Mouse (Mus musculus): ENCODE data around the gene Zcchc24. TPM values are rescaled to one million over a fixed set of nuclear protein-coding genes. Genes with fewer than 3 reads are reported as not detected.
"Not testable (repeated sequence)": the region's sequence is repeated elsewhere in the genome, so short reads cannot be mapped to it uniquely, and the experiment has no call there.

Zcchc24 gene
- polyA plus RNA-seq (2015; fragmentation: Nextera tagmentation; extraction: Ambion mirVana): 19.3 and 19.5 TPM in 2 replicates

DNA sequence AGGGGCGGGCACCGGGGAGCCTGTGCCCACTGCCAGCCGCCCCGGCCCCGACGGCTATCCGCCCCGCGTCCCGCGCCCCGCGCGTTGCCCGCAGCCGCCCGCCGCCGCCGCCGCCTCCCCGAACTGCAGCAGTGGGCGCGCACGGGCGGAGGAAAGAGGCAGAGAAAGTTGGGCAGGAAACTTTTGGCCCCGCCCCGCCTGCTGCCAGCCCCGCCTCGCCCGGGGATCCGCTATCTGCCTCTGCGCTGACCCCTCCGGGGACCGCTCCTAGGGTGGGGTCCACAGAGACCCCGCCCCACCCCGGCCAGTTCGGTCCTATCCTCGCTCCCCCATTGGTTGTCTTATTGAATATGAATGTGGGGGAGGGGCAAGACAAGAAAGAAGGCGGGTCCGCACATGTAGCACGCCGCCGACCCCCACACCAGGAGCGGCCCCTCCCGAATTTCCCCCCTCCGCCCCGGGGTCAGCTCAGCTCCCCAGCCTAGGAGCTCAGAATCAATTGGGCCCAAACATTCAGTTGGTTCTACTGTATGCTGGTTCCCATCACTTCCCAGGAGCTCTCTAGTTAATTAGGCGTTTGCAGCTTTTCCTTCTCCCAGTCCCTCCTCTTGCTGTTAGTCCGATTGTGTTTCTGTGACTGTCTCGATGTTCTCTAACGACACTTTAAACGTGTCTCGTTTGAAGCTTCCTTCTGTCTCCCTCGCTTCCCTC is at the start of gene Zcchc24:
Zcchc24 (minus strand) TSS at position 125 of the 711 bp plus-strand sequence.
- no peaks in the 10 kb centered on the region for H3K9me3 ChIP-seq (ENCODE audit: low read length)
- H3K27ac ChIP-seq (ENCODE audit: low read length): peak within 1 kb of the TSS; percentile 90
- peak; percentile 96 for DNase-seq (ENCODE audit: low spot score)
- H3K4me2 ChIP-seq (replicated peaks; ENCODE audit: low read depth, low read length): peak within 1 kb of the TSS; percentile 88
- peak within 1 kb of the TSS; percentile 83 for H3K9ac ChIP-seq (replicated peaks; ENCODE audit: low read depth)
- no peaks in the 10 kb centered on the region for H3K27me3 ChIP-seq (replicated peaks; ENCODE audit: insufficient read depth, low read length)
- peak within 1 kb of the TSS; percentile 76 for H3K4me3 ChIP-seq (ENCODE audit: low read depth, low read length)
- H3K36me3 ChIP-seq (ENCODE audit: insufficient read depth, low read length): no peaks in the 10 kb centered on the region; the same call in 1 of the 2 replicates
- peaks cover 8% of the 10 kb centered on the region; the same call in 1 of the 2 replicates for H3K4me1 ChIP-seq (ENCODE audit: insufficient read depth, low read depth, low read length)
- TF ChIP-seq CTCF (IDR thresholded peaks at IDR 0.05): no peak
- no peak for TF ChIP-seq EP300 (IDR thresholded peaks at IDR 0.05)
- WGBS: 1% methylated on average over 23 of the region's 55 CpGs
- ATAC-seq: peak; percentile 95

GRCm38 (mm10) chr14:25816416-25816815 is 47.6 kb upstream of the Zcchc24 start:
- WGBS: 5% methylated on average over 9 of the region's 9 CpGs
- DNase-seq (ENCODE audit: low spot score): peak; percentile 86
- TF ChIP-seq EP300 (IDR thresholded peaks at IDR 0.05): no peak
- TF ChIP-seq CTCF (IDR thresholded peaks at IDR 0.05): peak; percentile 98

GRCm38 (mm10) chr14:25814140-25814539 is 45.3 kb upstream of the Zcchc24 start:
- Histone ChIP-seq H3K27me3 (replicated peaks; ENCODE audit: insufficient read depth, low read length) (no peaks in the 10 kb centered on the region), H3K36me3 (ENCODE audit: insufficient read depth, low read length) (no peaks in the 10 kb centered on the region), H3K4me3 (ENCODE audit: low read depth, low read length) (no peak overlapping the region), H3K9me3 (ENCODE audit: low read length) (no peaks in the 10 kb centered on the region), H3K9ac (replicated peaks; ENCODE audit: low read depth) (no peak overlapping the region), H3K4me1 (ENCODE audit: insufficient read depth, low read depth, low read length) (no peaks in the 10 kb centered on the region), H3K27ac (ENCODE audit: low read length) (no peak overlapping the region), H3K4me2 (replicated peaks; ENCODE audit: low read depth, low read length) (no peak overlapping the region)
- ATAC-seq (no peak), DNase-seq (ENCODE audit: low spot score) (no peak)
- no peak for TF ChIP-seq CTCF (IDR thresholded peaks at IDR 0.05)
- TF ChIP-seq EP300 (IDR thresholded peaks at IDR 0.05): no peak

More at GRCm38 (mm10) chr14:25816416-25816815, 47.6 kb upstream of the Zcchc24 start:
- Histone ChIP-seq H3K27me3 (replicated peaks; ENCODE audit: insufficient read depth, low read length) (no peaks in the 10 kb centered on the region), H3K4me3 (ENCODE audit: low read depth, low read length) (no peak overlapping the region), H3K9ac (replicated peaks; ENCODE audit: low read depth) (no peak overlapping the region), H3K4me2 (replicated peaks; ENCODE audit: low read depth, low read length) (no peak overlapping the region), H3K27ac (ENCODE audit: low read length) (no peak overlapping the region), H3K4me1 (ENCODE audit: insufficient read depth, low read depth, low read length) (no peaks in the 10 kb centered on the region), H3K9me3 (ENCODE audit: low read length) (no peaks in the 10 kb centered on the region), H3K36me3 (ENCODE audit: insufficient read depth, low read length) (no peaks in the 10 kb centered on the region)
- peak; percentile 87 for ATAC-seq

DNA sequence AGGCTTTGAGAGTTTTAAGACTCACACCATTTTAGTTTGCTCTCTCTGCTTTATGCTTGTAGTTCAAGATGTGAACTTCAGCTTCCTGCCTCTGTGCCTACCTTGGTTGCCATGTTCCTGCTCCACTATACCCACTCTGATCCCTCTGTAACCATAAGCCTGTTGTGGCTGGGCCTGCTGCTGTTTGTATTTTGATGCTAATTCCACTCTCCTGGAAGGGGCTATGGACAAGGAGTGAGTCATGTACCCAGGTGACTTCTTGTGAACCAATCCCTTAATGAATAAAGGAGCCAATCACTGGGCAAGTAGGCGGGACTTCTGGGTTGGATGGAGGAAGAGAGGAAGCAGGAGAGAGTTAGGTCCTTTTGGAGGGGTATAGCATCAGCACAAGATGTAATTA is 42.2 kb upstream of the Zcchc24 start:
- 71% methylated on average over 1 of the region's 1 CpGs for WGBS
- H3K4me2 ChIP-seq (replicated peaks; ENCODE audit: low read depth, low read length); ATAC-seq: not testable (repeated sequence)

DNA sequence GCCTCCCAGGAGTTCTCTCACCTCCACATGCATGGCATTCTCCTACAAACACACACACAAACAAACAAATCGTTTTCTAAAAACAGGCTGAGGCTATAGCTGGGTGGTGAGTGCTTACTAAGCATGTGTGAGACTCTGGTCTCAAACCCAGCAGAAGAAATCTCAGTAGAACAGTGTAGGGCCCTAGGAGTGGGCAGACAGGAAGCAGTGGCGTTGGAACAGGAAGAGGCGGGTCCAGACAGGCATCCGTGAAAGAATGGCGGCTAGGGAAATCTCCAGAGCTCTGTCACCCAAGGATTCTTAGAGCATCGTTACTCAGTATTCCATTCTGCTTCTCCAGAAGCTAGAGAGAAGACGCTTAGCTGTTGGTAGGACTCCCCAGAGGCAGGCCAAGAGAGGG is 37.7 kb upstream of the Zcchc24 start:
- no peak overlapping the region for H3K4me2 ChIP-seq (replicated peaks; ENCODE audit: low read depth, low read length)
- WGBS: 75% methylated on average over 7 of the region's 7 CpGs
- no peaks in the 10 kb centered on the region for H3K36me3 ChIP-seq (ENCODE audit: insufficient read depth, low read length)
- H3K9me3 ChIP-seq (ENCODE audit: low read length): no peaks in the 10 kb centered on the region
- no peak for DNase-seq (ENCODE audit: low spot score)
- no peaks in the 10 kb centered on the region for H3K27me3 ChIP-seq (replicated peaks; ENCODE audit: insufficient read depth, low read length)
- H3K27ac ChIP-seq (ENCODE audit: low read length): no peak overlapping the region
- no peak overlapping the region for H3K9ac ChIP-seq (replicated peaks; ENCODE audit: low read depth)
- no peaks in the 10 kb centered on the region for H3K4me1 ChIP-seq (ENCODE audit: insufficient read depth, low read depth, low read length)
- H3K4me3 ChIP-seq (ENCODE audit: low read depth, low read length): no peak overlapping the region
- no peak for TF ChIP-seq EP300 (IDR thresholded peaks at IDR 0.05)
- no peak for TF ChIP-seq CTCF (IDR thresholded peaks at IDR 0.05)
- no peak for ATAC-seq

More for the DNA sequence above, 42.2 kb upstream of the Zcchc24 start:
- not testable (repeated sequence) for H3K27ac ChIP-seq (ENCODE audit: low read length); H3K9me3 ChIP-seq (ENCODE audit: low read length); H3K4me1 ChIP-seq (ENCODE audit: insufficient read depth, low read depth, low read length); DNase-seq (ENCODE audit: low spot score); H3K4me3 ChIP-seq (ENCODE audit: low read depth, low read length); H3K27me3 ChIP-seq (replicated peaks; ENCODE audit: insufficient read depth, low read length); H3K36me3 ChIP-seq (ENCODE audit: insufficient read depth, low read length); H3K9ac ChIP-seq (replicated peaks; ENCODE audit: low read depth)

GRCm38 (mm10) chr14:25805871-25806270 is 37.0 kb upstream of the Zcchc24 start:
- no peak for ATAC-seq
- no peak overlapping the region for H3K27ac ChIP-seq (ENCODE audit: low read length)

More at GRCm38 (mm10) chr14:25805871-25806270, 37.0 kb upstream of the Zcchc24 start:
- TF ChIP-seq CTCF (IDR thresholded peaks at IDR 0.05) (no peak), EP300 (IDR thresholded peaks at IDR 0.05) (no peak)
- H3K9ac ChIP-seq (replicated peaks; ENCODE audit: low read depth): no peak overlapping the region
- WGBS: 81% methylated on average over 7 of the region's 7 CpGs
- no peaks in the 10 kb centered on the region for H3K27me3 ChIP-seq (replicated peaks; ENCODE audit: insufficient read depth, low read length)
- H3K9me3 ChIP-seq (ENCODE audit: low read length): no peaks in the 10 kb centered on the region
- no peak for DNase-seq (ENCODE audit: low spot score)
- no peak overlapping the region for H3K4me2 ChIP-seq (replicated peaks; ENCODE audit: low read depth, low read length)
- H3K4me3 ChIP-seq (ENCODE audit: low read depth, low read length): no peak overlapping the region
- H3K4me1 ChIP-seq (ENCODE audit: insufficient read depth, low read depth, low read length): no peaks in the 10 kb centered on the region
- no peaks in the 10 kb centered on the region for H3K36me3 ChIP-seq (ENCODE audit: insufficient read depth, low read length)

All from lung, postnatal 0 days (tissue).